Mouse (Mus musculus) spleen, adult 12 weeks (tissue): ENCODE measurements around the gene Lsamp.

ENCODE experiments used
- DNase-seq: peaks from one replicate; pipeline ENCODE4 v3.0.0; 2022; ENCODE audit warnings: low spot score

Lsamp gene

GRCm38 (mm10) chr16:40290132-40290531 is 306.0 kb downstream of the Lsamp start:
- DNase-seq: no peak

GRCm38 (mm10) chr16:40294296-40294882 is 310.2 kb downstream of the Lsamp start:
- no peak for DNase-seq

- no peak for DNase-seq
Measured at GRCm38 (mm10) chr16:40295240-40295639, 311.1 kb downstream of the Lsamp start.

GRCm38 (mm10) chr16:40307666-40308065 is 323.5 kb downstream of the Lsamp start:
- no peak for DNase-seq

GRCm38 (mm10) chr16:40316199-40316598 is 332.0 kb downstream of the Lsamp start:
- DNase-seq: no peak

GRCm38 (mm10) chr16:40324811-40325210 is 340.6 kb downstream of the Lsamp start:
- DNase-seq: no peak

- DNase-seq: no peak
Measured at GRCm38 (mm10) chr16:40328249-40328820, 344.2 kb downstream of the Lsamp start.

GRCm38 (mm10) chr16:40369677-40370076 is 385.5 kb downstream of the Lsamp start:
- no peak for DNase-seq

- no peak for DNase-seq
Measured at GRCm38 (mm10) chr16:40371291-40371690, 387.1 kb downstream of the Lsamp start.

GRCm38 (mm10) chr16:40375314-40375713 is 391.2 kb downstream of the Lsamp start:
- DNase-seq: no peak

- DNase-seq: no peak
Measured at GRCm38 (mm10) chr16:40377129-40377799, 393.1 kb downstream of the Lsamp start.

GRCm38 (mm10) chr16:40392106-40392505 is 407.9 kb downstream of the Lsamp start:
- DNase-seq: no peak

- no peak for DNase-seq
Measured at GRCm38 (mm10) chr16:40399531-40399930, 415.4 kb downstream of the Lsamp start.

GRCm38 (mm10) chr16:40434280-40434679 is 450.1 kb downstream of the Lsamp start:
- no peak for DNase-seq

- no peak for DNase-seq
Measured at GRCm38 (mm10) chr16:40436415-40436814, 452.3 kb downstream of the Lsamp start.

GRCm38 (mm10) chr16:40437879-40438278 is 453.7 kb downstream of the Lsamp start:
- DNase-seq: no peak

- no peak for DNase-seq
Measured at GRCm38 (mm10) chr16:40438876-40439275, 454.7 kb downstream of the Lsamp start.

- DNase-seq: no peak
Measured at GRCm38 (mm10) chr16:40446587-40446986, 462.4 kb downstream of the Lsamp start.

GRCm38 (mm10) chr16:40463411-40464058 is 479.4 kb downstream of the Lsamp start:
- no peak for DNase-seq

- no peak for DNase-seq
Measured at GRCm38 (mm10) chr16:40466596-40466995, 482.4 kb downstream of the Lsamp start.

GRCm38 (mm10) chr16:40470946-40471345 is 486.8 kb downstream of the Lsamp start:
- no peak for DNase-seq

GRCm38 (mm10) chr16:40471967-40472366 is 487.8 kb downstream of the Lsamp start:
- DNase-seq: no peak

- DNase-seq: no peak
Measured at GRCm38 (mm10) chr16:40491606-40492005, 507.4 kb downstream of the Lsamp start.
